Mouse (Mus musculus) limb, embryonic 15.5 days (tissue): ENCODE data around the gene Tfap2a. TPM values are rescaled to one million over a fixed set of nuclear protein-coding genes. Genes with fewer than 3 reads are reported as not detected.

ENCODE experiments used
- ATAC-seq: fragments of 200-750 bp; cut with Nextera tagmentation; 2 replicates; pipeline ENCODE4 v1.8.0; 2017; ENCODE audit warnings: low read depth, moderate TSS enrichment; ENCODE audit not compliant: insufficient number of reproducible peaks, low FRiP score, low TSS enrichment
- H3K27ac ChIP-seq: fragments of 300-500 bp; sonication (generic); 2 replicates; pipeline ENCODE4 v1.5.1; 2015; ENCODE audit warnings: moderate library complexity, mild to moderate bottlenecking, inconsistent platforms
- H3K27me3 ChIP-seq: fragments of 300-500 bp; sonication (generic); 2 replicates; pipeline ENCODE4 v1.6.1; 2015; ENCODE audit warnings: inconsistent platforms
- H3K36me3 ChIP-seq: fragments of 300-500 bp; sonication (generic); 2 replicates; pipeline ENCODE4 v1.6.1; 2015; ENCODE audit warnings: inconsistent platforms
- H3K4me1 ChIP-seq: fragments of 300-500 bp; sonication (generic); 2 replicates; pipeline ENCODE4 v1.6.1; 2015; ENCODE audit warnings: inconsistent platforms
- H3K4me2 ChIP-seq: fragments of 300-500 bp; sonication (generic); 2 replicates; pipeline ENCODE4 v1.6.1; 2015; ENCODE audit warnings: mild to moderate bottlenecking, inconsistent platforms
- H3K4me3 ChIP-seq: fragments of 300-500 bp; sonication (generic); 2 replicates; pipeline ENCODE4 v1.5.1; 2015; ENCODE audit warnings: mild to moderate bottlenecking, inconsistent platforms
- H3K9ac ChIP-seq: fragments of 300-500 bp; sonication (generic); 2 replicates; pipeline ENCODE4 v1.6.1; 2015; ENCODE audit warnings: inconsistent platforms
- H3K9me3 ChIP-seq: fragments of 300-500 bp; sonication (generic); 2 replicates; pipeline ENCODE4 v1.6.1; 2016; ENCODE audit warnings: inconsistent platforms
- WGBS: fragments of 180-500 bp; shearing (Covaris S2); methylation state at CpG from one replicate; pipeline ENCODE4 v1.1.7; 2015; 5-methylcytosine and 5-hydroxymethylcytosine counted together
- polyA plus RNA-seq: library from polyadenylated mRNA; unstranded; fragments of >200 nt; fragmentation: Nextera tagmentation; extraction: Ambion mirVana; gene quantifications from 2 replicates; pipeline ENCODE4 v1.2.1, GENCODE M21; 2015

Tfap2a gene
- polyA plus RNA-seq, 1 experiment from 2014 or later, result 14.8 TPM

DNA sequence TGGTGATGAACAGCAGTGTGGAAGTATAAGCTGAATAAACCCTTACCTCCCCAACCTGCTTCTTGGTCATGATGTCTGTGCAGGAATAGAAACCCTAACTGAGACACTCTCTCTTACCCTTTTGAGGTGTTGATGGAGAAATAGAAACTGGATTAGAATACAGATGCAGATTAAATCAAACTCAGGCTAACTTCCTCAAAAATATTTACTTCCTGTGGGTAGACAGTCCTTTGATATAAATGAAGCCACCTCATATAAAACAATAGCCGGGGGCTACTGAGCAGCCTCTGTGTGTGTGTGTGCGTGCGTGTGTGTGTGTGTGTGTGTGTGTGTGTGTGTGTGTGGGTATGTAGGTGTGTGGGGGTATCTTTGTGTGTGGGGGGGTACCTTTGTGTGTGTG, 52.4 kb downstream of the Tfap2a start:
- no peaks in the 10 kb centered on the region for H3K4me1 ChIP-seq
- H3K4me3 ChIP-seq, result no peak overlapping the region
- no peak overlapping the region for H3K9ac ChIP-seq
- H3K36me3 ChIP-seq, result no peaks in the 10 kb centered on the region
- no peaks in the 10 kb centered on the region for H3K9me3 ChIP-seq
- H3K4me2 ChIP-seq, result no peak overlapping the region
- ATAC-seq, result no peak
- no peak overlapping the region for H3K27ac ChIP-seq
- H3K27me3 ChIP-seq, result no peaks in the 10 kb centered on the region
- WGBS, result 87% methylated on average over 3 of the region's 3 CpGs

DNA sequence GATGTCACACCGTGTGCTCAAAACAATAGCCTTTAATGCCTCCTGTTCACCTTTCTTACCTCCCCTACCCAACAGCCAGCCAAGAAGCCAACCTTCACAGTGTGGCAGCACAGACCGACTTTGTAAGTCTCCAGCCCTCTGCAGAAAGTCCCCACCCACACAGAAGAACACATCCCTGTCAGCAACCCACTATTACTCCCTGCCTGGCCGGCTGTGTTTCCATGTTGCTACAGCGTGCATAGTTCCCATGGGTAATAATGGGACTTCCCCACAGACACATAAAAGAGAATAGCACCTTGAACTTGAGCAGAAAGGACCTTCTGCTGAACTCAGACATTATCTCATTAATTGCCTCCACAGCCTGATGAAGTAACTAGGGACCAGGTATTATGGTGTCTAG, 61.4 kb downstream of the Tfap2a start:
- ATAC-seq, result no peak

More for the DNA sequence above, 61.4 kb downstream of the Tfap2a start:
- Histone ChIP-seq H3K9me3 (no peaks in the 10 kb centered on the region), H3K4me3 (no peak overlapping the region), H3K9ac (no peak overlapping the region), H3K27me3 (peaks cover 6% of the 10 kb centered on the region; the same call in 1 of the 2 replicates), H3K36me3 (no peaks in the 10 kb centered on the region), H3K4me1 (no peaks in the 10 kb centered on the region), H3K27ac (no peak overlapping the region), H3K4me2 (no peak overlapping the region)
- WGBS, result 27% methylated on average over 4 of the region's 4 CpGs

Other genes with a start within 250 kb of the Tfap2a start
- 3.4 and 3.7 TPM in 2 replicates for gene Gcnt2, start 121.4 kb upstream of the Tfap2a start, polyA plus RNA-seq